Mouse (Mus musculus) lung, postnatal 0 days (tissue): ENCODE measurements at regions not wholly inside any gene's neighbourhood (a gene's known extent, or its start where the extent isn't known, plus 50 kb on each side); places are given as distances from the start of the nearest gene placed in this dataset.

Experiments used
- ATAC-seq: fragments of 200-750 bp; cut with Nextera tagmentation; 2 replicates; pipeline ENCODE4 v1.8.0; 2017; ENCODE audit warnings: moderate library complexity
- DNase-seq: peaks from one replicate; pipeline ENCODE4 v3.0.0-alpha.2; 2016; ENCODE audit warnings: low spot score
- H3K27ac ChIP-seq: fragments of 300-500 bp; sonication (generic); 2 replicates; pipeline ENCODE4 v1.5.1; 2014; ENCODE audit warnings: antibody characterized with exemption, mild to moderate bottlenecking, low read length, mixed read lengths
- H3K27me3 ChIP-seq: fragments of 300-500 bp; sonication (generic); replicated peaks from 2 replicates; pipeline ENCODE4 v1.6.1; 2014; ENCODE audit warnings: low read length, mixed read lengths; ENCODE audit not compliant: insufficient read depth
- H3K36me3 ChIP-seq: fragments of 300-500 bp; sonication (generic); 2 replicates; pipeline ENCODE4 v1.6.1; 2014; ENCODE audit warnings: low read length, mixed read lengths; ENCODE audit not compliant: insufficient read depth
- H3K4me1 ChIP-seq: fragments of 300-500 bp; sonication (generic); 2 replicates; pipeline ENCODE4 v1.6.1; 2014; ENCODE audit warnings: antibody characterized with exemption, low read depth, low read length, mixed read lengths; ENCODE audit not compliant: insufficient read depth
- H3K4me2 ChIP-seq: fragments of 300-500 bp; sonication (generic); replicated peaks from 2 replicates; pipeline ENCODE4 v1.6.1; 2014; ENCODE audit warnings: low read depth, mild to moderate bottlenecking, low read length, moderate library complexity, mixed read lengths
- H3K4me3 ChIP-seq: fragments of 300-500 bp; sonication (generic); 2 replicates; pipeline ENCODE4 v1.5.1; 2014; ENCODE audit warnings: low read depth, low read length
- H3K9ac ChIP-seq: fragments of 300-500 bp; sonication (generic); replicated peaks from 2 replicates; pipeline ENCODE4 v1.6.1; 2014; ENCODE audit warnings: low read depth, mild to moderate bottlenecking
- H3K9me3 ChIP-seq: fragments of 300-500 bp; sonication (generic); 2 replicates; pipeline ENCODE4 v1.6.1; 2016; ENCODE audit warnings: low read length, mixed read lengths
- CTCF ChIP-seq: IDR thresholded peaks from 2 replicates; pipeline ENCODE4 v1.5.1; 2016; ENCODE audit warnings: antibody characterized with exemption, mild to moderate bottlenecking
- EP300 ChIP-seq: IDR thresholded peaks from 2 replicates; pipeline ENCODE4 v1.6.1; 2016; ENCODE audit warnings: antibody characterized with exemption, mild to moderate bottlenecking, control low read depth
- WGBS: fragments of 180-500 bp; shearing (Covaris S2); extraction: QIAGEN DNeasy Blood & Tissue Kit; methylation state at CpG from one replicate; pipeline ENCODE4 v1.1.7; 2014; 5-methylcytosine and 5-hydroxymethylcytosine counted together

- Histone ChIP-seq H3K4me2 (no peak overlapping the region), H3K27ac (no peak overlapping the region), H3K9me3 (no peaks in the 10 kb centered on the region), H3K9ac (no peak overlapping the region), H3K4me1 (no peaks in the 10 kb centered on the region), H3K4me3 (no peak overlapping the region), H3K36me3 (no peaks in the 10 kb centered on the region), H3K27me3 (no peaks in the 10 kb centered on the region)
- ATAC-seq (no peak), DNase-seq (peak; percentile 61)
- 30% methylated on average over 1 of the region's 1 CpGs for WGBS
- peak; percentile 56 for TF ChIP-seq CTCF
- TF ChIP-seq EP300, result no peak
Measured at GRCm38 (mm10) chr4:26543833-26544232, 197.1 kb upstream of the Manea start.

GRCm38 (mm10) chr4:26542511-26542910, 195.8 kb upstream of the Manea start:
- DNase-seq (no peak), ATAC-seq (no peak)
- WGBS, result 42% methylated on average over 2 of the region's 2 CpGs
- Histone ChIP-seq H3K4me1 (no peaks in the 10 kb centered on the region), H3K4me3 (no peak overlapping the region), H3K27me3 (no peaks in the 10 kb centered on the region), H3K27ac (no peak overlapping the region), H3K4me2 (no peak overlapping the region), H3K9ac (no peak overlapping the region), H3K9me3 (no peaks in the 10 kb centered on the region), H3K36me3 (no peaks in the 10 kb centered on the region)
- TF ChIP-seq CTCF, result no peak
- TF ChIP-seq EP300, result no peak

GRCm38 (mm10) chr4:26508004-26508403, 161.3 kb upstream of the Manea start:
- 82% methylated on average over 5 of the region's 5 CpGs for WGBS
- Histone ChIP-seq H3K27me3 (no peaks in the 10 kb centered on the region), H3K9ac (no peak overlapping the region), H3K4me1 (no peaks in the 10 kb centered on the region), H3K4me3 (no peak overlapping the region), H3K9me3 (no peaks in the 10 kb centered on the region), H3K4me2 (no peak overlapping the region), H3K27ac (no peak overlapping the region), H3K36me3 (no peaks in the 10 kb centered on the region)
- ATAC-seq, result no peak
- no peak for DNase-seq
- no peak for TF ChIP-seq CTCF

- DNase-seq (no peak), ATAC-seq (no peak)
- Histone ChIP-seq H3K4me2 (no peak overlapping the region), H3K36me3 (no peaks in the 10 kb centered on the region), H3K27me3 (no peaks in the 10 kb centered on the region), H3K4me3 (no peak overlapping the region), H3K27ac (no peak overlapping the region), H3K9ac (no peak overlapping the region), H3K4me1 (no peaks in the 10 kb centered on the region), H3K9me3 (no peaks in the 10 kb centered on the region)
- TF ChIP-seq EP300, result no peak
- TF ChIP-seq CTCF, result peak; percentile 42
Measured at GRCm38 (mm10) chr4:26494262-26494661, 147.6 kb upstream of the Manea start.

- no peaks in the 10 kb centered on the region for H3K36me3 ChIP-seq
- no peaks in the 10 kb centered on the region for H3K27me3 ChIP-seq
- 74% methylated on average over 1 of the region's 1 CpGs for WGBS
- no peak for ATAC-seq
- TF ChIP-seq EP300 (no peak), CTCF (no peak)
- H3K4me1 ChIP-seq, result no peaks in the 10 kb centered on the region
- H3K9ac ChIP-seq, result no peak overlapping the region
- H3K9me3 ChIP-seq, result no peaks in the 10 kb centered on the region
- no peak overlapping the region for H3K27ac ChIP-seq
- no peak for DNase-seq
- no peak overlapping the region for H3K4me3 ChIP-seq
- H3K4me2 ChIP-seq, result no peak overlapping the region
Measured at GRCm38 (mm10) chr4:26474913-26475312, 128.2 kb upstream of the Manea start.

- H3K4me3 ChIP-seq, result no peak overlapping the region
- no peak for ATAC-seq
- no peaks in the 10 kb centered on the region for H3K36me3 ChIP-seq
- no peak overlapping the region for H3K27ac ChIP-seq
- no peak overlapping the region for H3K4me2 ChIP-seq
- no peak for DNase-seq
- no peaks in the 10 kb centered on the region for H3K4me1 ChIP-seq
- TF ChIP-seq CTCF, result no peak
- TF ChIP-seq EP300, result no peak
- no peaks in the 10 kb centered on the region for H3K9me3 ChIP-seq
- WGBS, result 31% methylated on average over 1 of the region's 1 CpGs
- H3K27me3 ChIP-seq, result no peaks in the 10 kb centered on the region
- no peak overlapping the region for H3K9ac ChIP-seq
Measured at GRCm38 (mm10) chr4:26441533-26441932, 94.8 kb upstream of the Manea start.

- ATAC-seq, result no peak
- no peak for DNase-seq
- Histone ChIP-seq H3K9me3 (no peaks in the 10 kb centered on the region), H3K4me1 (no peaks in the 10 kb centered on the region), H3K4me2 (no peak overlapping the region), H3K36me3 (no peaks in the 10 kb centered on the region), H3K27me3 (no peaks in the 10 kb centered on the region), H3K27ac (no peak overlapping the region), H3K9ac (no peak overlapping the region), H3K4me3 (no peak overlapping the region)
- TF ChIP-seq EP300 (no peak), CTCF (no peak)
Measured at GRCm38 (mm10) chr4:26422084-26422483, 75.4 kb upstream of the Manea start.
